Mouse (Mus musculus) cerebellum, adult 2 months (tissue): ENCODE data around the gene Fam3b.

Experiments used
- CTCF ChIP-seq: fragments of 200-500 bp; IDR thresholded peaks from 2 replicates; pipeline ENCODE4 v1.5.1; 2011; ENCODE audit warnings: low read depth, mild to moderate bottlenecking, control low read depth, low read length, moderate library complexity, borderline replicate concordance; ENCODE audit not compliant: insufficient read depth
- POLR2A ChIP-seq: fragments of 200-500 bp; IDR thresholded peaks from 2 replicates; pipeline ENCODE4 v1.6.1; 2011; ENCODE audit warnings: low read length, control low read depth, borderline replicate concordance; ENCODE audit not compliant: insufficient read depth

DNA sequence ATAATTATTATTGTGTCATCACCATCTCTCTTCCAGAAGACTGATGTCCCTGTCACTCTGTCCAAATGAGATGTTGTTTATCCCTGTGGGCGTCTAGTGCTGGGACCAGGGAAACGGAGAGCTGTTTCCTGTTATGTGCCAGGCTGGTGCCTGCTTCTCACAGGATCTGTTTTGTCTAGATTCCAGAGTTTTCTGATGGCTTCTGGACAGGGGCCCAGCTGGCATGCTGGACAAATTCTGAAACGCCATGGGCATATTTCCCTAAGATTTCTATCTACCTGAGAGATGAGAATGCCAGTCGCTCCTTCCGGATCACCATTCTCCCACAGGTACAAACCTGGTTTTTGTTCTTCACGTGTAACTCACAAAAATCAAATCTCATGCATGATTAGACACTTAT lies 92.9 kb downstream of the Fam3b start:
- TF ChIP-seq POLR2A (no peak), CTCF (no peak)
